Comparison of ENCODE assay signal across 26 mouse cellular contexts in the genomic region with DNA sequence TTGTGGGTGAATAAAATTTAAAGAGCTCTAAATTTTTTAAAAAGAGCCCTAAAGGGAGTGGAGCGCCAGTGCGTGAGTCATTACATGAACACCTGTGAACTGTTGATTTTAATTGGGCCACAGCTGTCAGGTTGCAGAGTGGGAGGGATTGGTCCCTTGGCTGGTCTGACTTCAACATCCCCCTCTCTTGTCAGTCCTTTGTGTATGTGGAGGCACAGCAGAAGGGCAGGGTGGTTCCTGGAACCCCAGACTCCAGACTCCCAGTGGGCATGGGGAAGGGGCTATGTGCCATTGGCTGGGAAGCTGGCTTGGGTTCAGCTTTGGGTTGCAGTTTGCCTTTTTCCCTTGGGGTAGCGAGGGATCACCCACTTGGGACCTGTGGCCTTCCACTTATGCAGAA.
"Had no signal": no experiment of that assay in that cellular context is flagged by ENCODE, and none has a peak within 500 bp of the region (broad histone marks: within the 10 kb centered on the region; RNA-seq: fewer than 3 reads in every experiment).

No protein-coding gene starts in this region.

- ATAC-seq: liver, embryonic 12.5 days; midbrain, embryonic 13.5 days; midbrain, embryonic 16.5 days had no signal

- DNase-seq: kidney, adult 2 months; kidney, postnatal 10 days; kidney, postnatal 36 days; layer of hippocampus, postnatal 36 days; liver; lung, adult 18-20 months; lung, postnatal 10 days; lung, postnatal 36 days; right cerebral cortex, adult 18-20 months; right cerebral cortex, postnatal 14 days; right cerebral cortex, postnatal 4 days; thymus, adult 18-20 months; thymus, postnatal 36 days had no signal

- H3K9me3 ChIP-seq: kidney, embryonic 15.5 days; limb, embryonic 12.5 days; liver, embryonic 12.5 days; liver, embryonic 15.5 days; lung, embryonic 15.5 days; megakaryocyte, embryonic 14.5 days; midbrain, embryonic 10.5 days; midbrain, embryonic 13.5 days; neural tube, embryonic 13.5 days had no signal

- H3K27ac ChIP-seq: kidney, embryonic 15.5 days; left cerebral cortex, adult 2 months; limb, embryonic 12.5 days; liver, embryonic 12.5 days; liver, embryonic 15.5 days; lung, embryonic 15.5 days; midbrain, embryonic 10.5 days; midbrain, embryonic 13.5 days; neural tube, embryonic 13.5 days; stomach, postnatal 0 days had no signal

- H3K4me2 ChIP-seq: kidney, embryonic 15.5 days; limb, embryonic 12.5 days; liver, embryonic 12.5 days; liver, embryonic 15.5 days; lung, embryonic 15.5 days; midbrain, embryonic 13.5 days; neural tube, embryonic 13.5 days had no signal

- H3K9ac ChIP-seq: kidney, embryonic 15.5 days; limb, embryonic 12.5 days; liver, embryonic 12.5 days; liver, embryonic 15.5 days; lung, embryonic 15.5 days; midbrain, embryonic 13.5 days; neural tube, embryonic 13.5 days had no signal

- H3K4me1 ChIP-seq: kidney, embryonic 15.5 days; liver, embryonic 12.5 days; liver, embryonic 15.5 days; lung, embryonic 15.5 days; megakaryocyte, embryonic 14.5 days had no signal

- H3K36me3 ChIP-seq: kidney, embryonic 15.5 days; limb, embryonic 12.5 days; liver, embryonic 12.5 days; liver, embryonic 15.5 days; lung, embryonic 15.5 days; midbrain, embryonic 10.5 days; midbrain, embryonic 13.5 days; neural tube, embryonic 13.5 days had no signal

- H3K4me3 ChIP-seq: kidney, embryonic 15.5 days; left cerebral cortex, adult 2 months; limb, embryonic 12.5 days; liver, embryonic 12.5 days; liver, embryonic 15.5 days; lung, embryonic 15.5 days; megakaryocyte, embryonic 14.5 days; midbrain, embryonic 10.5 days; midbrain, embryonic 13.5 days; myocyte; neural tube, embryonic 13.5 days had no signal
